Mouse (Mus musculus): ENCODE results near the gene Nrcam. TPM values are rescaled to one million over a fixed set of nuclear protein-coding genes. Genes with fewer than 3 reads are reported as not detected.

Nrcam gene
- polyA plus RNA-seq, 1 experiment: 0.06 TPM

- TF ChIP-seq CTCF (IDR thresholded peaks at IDR 0.05; ENCODE audit: extremely low read depth, insufficient read length, insufficient replicate concordance, low read depth, low read length) (no peak), POLR2A (IDR thresholded peaks at IDR 0.05; ENCODE audit: low read depth, low read length) (no peak)
- Histone ChIP-seq H3K27ac (ENCODE audit: insufficient read depth, low read depth, low read length) (no peak overlapping the region), H3K4me3 (ENCODE audit: low read depth, low read length) (no peak overlapping the region), H3K36me3 (ENCODE audit: control insufficient read depth, insufficient read depth, low read length) (no peaks in the 10 kb centered on the region), H3K27me3 (ENCODE audit: control insufficient read depth, insufficient read depth, low read length) (no peaks in the 10 kb centered on the region), H3K4me1 (ENCODE audit: control insufficient read depth, insufficient read depth, insufficient read length, low read length) (no peaks in the 10 kb centered on the region)
- WGBS: 48% methylated on average over 11 of the region's 11 CpGs
These were observed 199.8 kb downstream of the Nrcam start for GRCm38 (mm10) chr12:44528391-44529016.

GRCm38 (mm10) chr12:44532337-44533113, 203.8 kb downstream of the Nrcam start:
- no peak overlapping the region for H3K4me3 ChIP-seq (ENCODE audit: low read depth, low read length)
- no peaks in the 10 kb centered on the region for H3K36me3 ChIP-seq (ENCODE audit: control insufficient read depth, insufficient read depth, low read length)
- H3K27ac ChIP-seq (ENCODE audit: insufficient read depth, low read depth, low read length): no peak overlapping the region
- no peak for TF ChIP-seq POLR2A (IDR thresholded peaks at IDR 0.05; ENCODE audit: low read depth, low read length)
- TF ChIP-seq CTCF (IDR thresholded peaks at IDR 0.05; ENCODE audit: extremely low read depth, insufficient read length, insufficient replicate concordance, low read depth, low read length): no peak
- H3K4me1 ChIP-seq (ENCODE audit: control insufficient read depth, insufficient read depth, insufficient read length, low read length): no peaks in the 10 kb centered on the region
- H3K27me3 ChIP-seq (ENCODE audit: control insufficient read depth, insufficient read depth, low read length): no peaks in the 10 kb centered on the region
- WGBS: 81% methylated on average over 19 of the region's 19 CpGs

GRCm38 (mm10) chr12:44534100-44534633, 205.5 kb downstream of the Nrcam start:
- H3K36me3 ChIP-seq (ENCODE audit: control insufficient read depth, insufficient read depth, low read length): no peaks in the 10 kb centered on the region
- 80% methylated on average over 7 of the region's 7 CpGs for WGBS
- H3K27ac ChIP-seq (ENCODE audit: insufficient read depth, low read depth, low read length): no peak overlapping the region
- H3K4me3 ChIP-seq (ENCODE audit: low read depth, low read length): no peak overlapping the region
- TF ChIP-seq POLR2A (IDR thresholded peaks at IDR 0.05; ENCODE audit: low read depth, low read length) (no peak), CTCF (IDR thresholded peaks at IDR 0.05; ENCODE audit: extremely low read depth, insufficient read length, insufficient replicate concordance, low read depth, low read length) (no peak)
- no peaks in the 10 kb centered on the region for H3K4me1 ChIP-seq (ENCODE audit: control insufficient read depth, insufficient read depth, insufficient read length, low read length)
- no peaks in the 10 kb centered on the region for H3K27me3 ChIP-seq (ENCODE audit: control insufficient read depth, insufficient read depth, low read length)

- TF ChIP-seq POLR2A (IDR thresholded peaks at IDR 0.05; ENCODE audit: low read depth, low read length): no peak
- TF ChIP-seq CTCF (IDR thresholded peaks at IDR 0.05; ENCODE audit: extremely low read depth, insufficient read length, insufficient replicate concordance, low read depth, low read length): no peak
- Histone ChIP-seq H3K36me3 (ENCODE audit: control insufficient read depth, insufficient read depth, low read length) (no peaks in the 10 kb centered on the region), H3K27ac (ENCODE audit: insufficient read depth, low read depth, low read length) (no peak overlapping the region), H3K4me1 (ENCODE audit: control insufficient read depth, insufficient read depth, insufficient read length, low read length) (no peaks in the 10 kb centered on the region), H3K4me3 (ENCODE audit: low read depth, low read length) (no peak overlapping the region), H3K27me3 (ENCODE audit: control insufficient read depth, insufficient read depth, low read length) (no peaks in the 10 kb centered on the region)
- WGBS: 38% methylated on average over 5 of the region's 5 CpGs
These were observed 206.9 kb downstream of the Nrcam start for GRCm38 (mm10) chr12:44535623-44536022.

- H3K27ac ChIP-seq (ENCODE audit: insufficient read depth, low read depth, low read length): no peak overlapping the region
- no peak overlapping the region for H3K4me3 ChIP-seq (ENCODE audit: low read depth, low read length)
- WGBS: 43% methylated on average over 8 of the region's 8 CpGs
- H3K36me3 ChIP-seq (ENCODE audit: control insufficient read depth, insufficient read depth, low read length): no peaks in the 10 kb centered on the region
- H3K4me1 ChIP-seq (ENCODE audit: control insufficient read depth, insufficient read depth, insufficient read length, low read length): no peaks in the 10 kb centered on the region
- no peaks in the 10 kb centered on the region for H3K27me3 ChIP-seq (ENCODE audit: control insufficient read depth, insufficient read depth, low read length)
- TF ChIP-seq POLR2A (IDR thresholded peaks at IDR 0.05; ENCODE audit: low read depth, low read length) (no peak), CTCF (IDR thresholded peaks at IDR 0.05; ENCODE audit: extremely low read depth, insufficient read length, insufficient replicate concordance, low read depth, low read length) (no peak)
These were observed 219.2 kb downstream of the Nrcam start for GRCm38 (mm10) chr12:44547721-44548369.

GRCm38 (mm10) chr12:44548465-44548864, 219.8 kb downstream of the Nrcam start:
- H3K4me3 ChIP-seq (ENCODE audit: low read depth, low read length): no peak overlapping the region
- TF ChIP-seq POLR2A (IDR thresholded peaks at IDR 0.05; ENCODE audit: low read depth, low read length): no peak
- TF ChIP-seq CTCF (IDR thresholded peaks at IDR 0.05; ENCODE audit: extremely low read depth, insufficient read length, insufficient replicate concordance, low read depth, low read length): no peak
- WGBS: 54% methylated on average over 9 of the region's 9 CpGs
- no peaks in the 10 kb centered on the region for H3K27me3 ChIP-seq (ENCODE audit: control insufficient read depth, insufficient read depth, low read length)
- no peaks in the 10 kb centered on the region for H3K4me1 ChIP-seq (ENCODE audit: control insufficient read depth, insufficient read depth, insufficient read length, low read length)
- H3K27ac ChIP-seq (ENCODE audit: insufficient read depth, low read depth, low read length): no peak overlapping the region
- H3K36me3 ChIP-seq (ENCODE audit: control insufficient read depth, insufficient read depth, low read length): no peaks in the 10 kb centered on the region

GRCm38 (mm10) chr12:44551614-44552013, 222.9 kb downstream of the Nrcam start:
- H3K36me3 ChIP-seq (ENCODE audit: control insufficient read depth, insufficient read depth, low read length): no peaks in the 10 kb centered on the region
- no peak for TF ChIP-seq CTCF (IDR thresholded peaks at IDR 0.05; ENCODE audit: extremely low read depth, insufficient read length, insufficient replicate concordance, low read depth, low read length)
- TF ChIP-seq POLR2A (IDR thresholded peaks at IDR 0.05; ENCODE audit: low read depth, low read length): no peak
- no peaks in the 10 kb centered on the region for H3K27me3 ChIP-seq (ENCODE audit: control insufficient read depth, insufficient read depth, low read length)
- H3K27ac ChIP-seq (ENCODE audit: insufficient read depth, low read depth, low read length): no peak overlapping the region
- H3K4me3 ChIP-seq (ENCODE audit: low read depth, low read length): no peak overlapping the region
- H3K4me1 ChIP-seq (ENCODE audit: control insufficient read depth, insufficient read depth, insufficient read length, low read length): no peaks in the 10 kb centered on the region

Data from small intestine, adult 2 months (tissue).